8 mouse cellular contexts compared by ENCODE assay signal in genomic region chrX:75381699-75382098, GRCm38 (mm10). TPM values are rescaled to one million over a fixed set of nuclear protein-coding genes. Genes with fewer than 3 reads are reported as not detected.
DNase-seq lines count a peak whose midpoint lies in the region; ATAC-seq and TF ChIP-seq lines count a peak whose summit lies in the region.

No protein-coding gene starts in this region.

- 62% methylated on average over 5 of the region's 5 CpGs for WGBS in heart, embryonic 15.5 days
- WGBS in forebrain, embryonic 15.5 days = 78% methylated on average over 5 of the region's 5 CpGs
- 75% methylated on average over 4 of the region's 5 CpGs for WGBS in macrophage (ENCODE audit: missing documents)

- peak overlapping the region; percentile 58 for H3K4me2 ChIP-seq in heart, embryonic 15.5 days
- peak overlapping the region; percentile 48 for H3K4me2 ChIP-seq in forebrain, embryonic 15.5 days (replicated peaks)

- H3K27me3 ChIP-seq in heart, embryonic 15.5 days = no peaks in the 10 kb centered on the region
- H3K27me3 ChIP-seq in G1E (ENCODE audit: insufficient read depth, low read length) = no peaks in the 10 kb centered on the region
- H3K27me3 ChIP-seq in forebrain, embryonic 15.5 days = no peaks in the 10 kb centered on the region

- ATAC-seq in heart, embryonic 15.5 days (replicated peaks; ENCODE audit: insufficient number of reproducible peaks, insufficient read depth, low FRiP score, low read depth) = no peak
- ATAC-seq in G1E (ENCODE audit: extremely low read depth, insufficient number of reproducible peaks, low FRiP score, poor library complexity, severe bottlenecking) = no peak
- ATAC-seq in forebrain, embryonic 15.5 days (replicated peaks) = peak; percentile 39
- no peak for ATAC-seq in erythroid progenitor cell, adult 5-6 weeks (replicated peaks; ENCODE audit: low FRiP score, poor library complexity, severe bottlenecking)

- H3K9ac ChIP-seq in heart, embryonic 15.5 days = no peak overlapping the region
- no peak overlapping the region for H3K9ac ChIP-seq in forebrain, embryonic 15.5 days (replicated peaks)

- peak overlapping the region; percentile 93 for H3K27ac ChIP-seq in heart, embryonic 15.5 days
- H3K27ac ChIP-seq in forebrain, embryonic 15.5 days (replicated peaks) = no peak overlapping the region
- H3K27ac ChIP-seq in macrophage = peak overlapping the region; percentile 82

- peaks cover 32% of the 10 kb centered on the region; the same call in 1 of the 2 replicates for H3K79me2 ChIP-seq in macrophage (ENCODE audit: inconsistent target)

- H3K9me3 ChIP-seq in heart, embryonic 15.5 days (replicated peaks) = no peaks in the 10 kb centered on the region
- no peaks in the 10 kb centered on the region for H3K9me3 ChIP-seq in G1E (replicated peaks)
- H3K9me3 ChIP-seq in forebrain, embryonic 15.5 days = no peaks in the 10 kb centered on the region

- no peak for TF ChIP-seq CTCF in G1E (IDR thresholded peaks at IDR 0.05; ENCODE audit: low read depth, low read length)

- no peaks in the 10 kb centered on the region for H3K4me1 ChIP-seq in heart, embryonic 15.5 days (replicated peaks)
- H3K4me1 ChIP-seq in G1E (ENCODE audit: insufficient read depth, low read depth, low read length) = no peaks in the 10 kb centered on the region
- no peaks in the 10 kb centered on the region for H3K4me1 ChIP-seq in forebrain, embryonic 15.5 days

- H3K36me3 ChIP-seq in heart, embryonic 15.5 days = no peaks in the 10 kb centered on the region
- no peaks in the 10 kb centered on the region for H3K36me3 ChIP-seq in G1E (replicated peaks)
- H3K36me3 ChIP-seq in forebrain, embryonic 15.5 days = no peaks in the 10 kb centered on the region
- H3K36me3 ChIP-seq in macrophage (ENCODE audit: inconsistent target) = no peaks in the 10 kb centered on the region

- peak overlapping the region; percentile 62 for H3K4me3 ChIP-seq in heart, embryonic 15.5 days
- peak overlapping the region; percentile 71; the same call in 1 of the 2 replicates for H3K4me3 ChIP-seq in G1E (ENCODE audit: low read depth, low read length)
- peak overlapping the region; percentile 51 for H3K4me3 ChIP-seq in forebrain, embryonic 15.5 days
- peak overlapping the region; percentile 63; the same call in 1 of the 2 replicates for H3K4me3 ChIP-seq in macrophage (ENCODE audit: inconsistent target)

- no peak for DNase-seq in heart, adult 11 months
- DNase-seq in G1E (ENCODE audit: low spot score) = no peak
- no peak for DNase-seq in left cerebral cortex, adult 11 months (ENCODE audit: low spot score)
- DNase-seq in left cerebral cortex, postnatal 36 days (ENCODE audit: low spot score in 2 of 2) = no peak

- intact Hi-C loops in left cerebral cortex, postnatal 36 days (cut with DNase I) = no loop called here

RNA-seq across cellular contexts. Expression of gene Fundc2, which starts 0.5 kb away (rescaled TPM):
- 65.1 and 95.2 TPM in 2 replicates for polyA plus RNA-seq in heart, embryonic 15.5 days (2015; fragmentation: Nextera tagmentation; extraction: Ambion mirVana)
- total RNA-seq in G1E (2014; fragmentation: Nextera tagmentation) = 34.9 and 43.3 TPM in 2 replicates
- total RNA-seq in G1E (2017) = 123 and 197 TPM in 2 replicates
- polyA plus RNA-seq in G1E (2012) = 2.5 and 4.7 TPM in 2 replicates
- 28.3 and 31.9 TPM in 2 replicates for polyA plus RNA-seq in forebrain, embryonic 15.5 days (2015; fragmentation: Nextera tagmentation; extraction: Ambion mirVana)
- 10 to 100 TPM in 18 of 26 experiments, 1 to 10 TPM in 8; 3.8 to 44.4 (median 18.1) TPM for total RNA-seq in macrophage (2018; cell fraction: chromatin; rRNA removed)
- total RNA-seq in macrophage (2018; cell fraction: cytosol; rRNA removed) = 10 to 100 TPM; 34.5 to 65.2 (median 52.1) TPM
- 10 to 100 TPM in 24 of 26 experiments, 1 to 10 TPM in 2; 8.4 to 54.5 (median 17.1) TPM for total RNA-seq in macrophage (2018; cell fraction: nucleus; rRNA removed)
- polyA plus RNA-seq in macrophage (2018) = 44.5 to 78.1 TPM (median 48.7 TPM) in 3 replicates
- total RNA-seq in left cerebral cortex, postnatal 36 days (2021) = 10 to 100 TPM; 51.1 to 54.0 TPM
- total RNA-seq in erythroid progenitor cell, adult 5-6 weeks (2015; ENCODE audit: low replicate concordance) = 26.8 and 30.3 TPM in 2 replicates
- 33.5 and 39.8 TPM in 2 replicates for total RNA-seq in erythroid progenitor cell, adult 5-6 weeks (2017; ENCODE audit: low replicate concordance)

RNA-seq across cellular contexts. Expression of gene F8, which starts 0.7 kb away (rescaled TPM):
- 1.4 and 1.9 TPM in 2 replicates for polyA plus RNA-seq in heart, embryonic 15.5 days (2015; fragmentation: Nextera tagmentation; extraction: Ambion mirVana)
- total RNA-seq in G1E (2014; fragmentation: Nextera tagmentation) (6.5 and 7.1 TPM in 2 replicates), G1E (2017) (2.4 and 4.5 TPM in 2 replicates)
- polyA plus RNA-seq in G1E (2012) (0.09 and 0.17 TPM in 2 replicates), macrophage (2018) (0.15 to 0.36 TPM (median 0.29 TPM) in 3 replicates)
- 1.00 and 1.2 TPM in 2 replicates for polyA plus RNA-seq in forebrain, embryonic 15.5 days (2015; fragmentation: Nextera tagmentation; extraction: Ambion mirVana)
- total RNA-seq in macrophage (2018; cell fraction: chromatin; rRNA removed) = 1 to 10 TPM in 23 of 26 experiments, under 1 TPM in 3; 0.17 to 6.3 (median 3.9) TPM
- 1 to 10 TPM in 2 of 26 experiments, under 1 TPM in 24; 0.33 to 1.6 (median 0.69) TPM for total RNA-seq in macrophage (2018; cell fraction: cytosol; rRNA removed)
- total RNA-seq in macrophage (2018; cell fraction: nucleus; rRNA removed) = 1 to 10 TPM in 21 of 26 experiments, under 1 TPM in 5; 0.35 to 4.7 (median 1.6) TPM
- 1 to 10 TPM; 1.9 to 2.0 TPM for total RNA-seq in left cerebral cortex, postnatal 36 days (2021)
- 6.3 and 6.8 TPM in 2 replicates for total RNA-seq in erythroid progenitor cell, adult 5-6 weeks (2015; ENCODE audit: low replicate concordance)
- total RNA-seq in erythroid progenitor cell, adult 5-6 weeks (2017; ENCODE audit: low replicate concordance) = 4.0 and 8.5 TPM in 2 replicates

RNA-seq across cellular contexts. Expression of gene Cmc4, which starts 34.7 kb away (rescaled TPM):
- polyA plus RNA-seq in heart, embryonic 15.5 days (2015; fragmentation: Nextera tagmentation; extraction: Ambion mirVana) = 19.4 and 22.8 TPM in 2 replicates
- 25.4 and 38.8 TPM in 2 replicates for total RNA-seq in G1E (2014; fragmentation: Nextera tagmentation)
- 19.4 and 20.5 TPM in 2 replicates for total RNA-seq in G1E (2017)
- 4.6 and 4.8 TPM in 2 replicates for polyA plus RNA-seq in G1E (2012)
- polyA plus RNA-seq in forebrain, embryonic 15.5 days (2015; fragmentation: Nextera tagmentation; extraction: Ambion mirVana) = 22.0 and 28.6 TPM in 2 replicates
- total RNA-seq in macrophage (2018; cell fraction: chromatin; rRNA removed) = 10 to 100 TPM in 22 of 26 experiments, 1 to 10 TPM in 4; 5.5 to 76.0 (median 25.9) TPM
- 10 to 100 TPM; 11.1 to 26.7 (median 18.1) TPM for total RNA-seq in macrophage (2018; cell fraction: cytosol; rRNA removed)
- total RNA-seq in macrophage (2018; cell fraction: nucleus; rRNA removed) = 10 to 100 TPM; 12.3 to 66.2 (median 33.9) TPM
- polyA plus RNA-seq in macrophage (2018) = 10.3 to 27.7 TPM (median 17.2 TPM) in 3 replicates
- 10 to 100 TPM; 11.1 to 12.7 TPM for total RNA-seq in left cerebral cortex, postnatal 36 days (2021)
- 71.7 and 83.4 TPM in 2 replicates for total RNA-seq in erythroid progenitor cell, adult 5-6 weeks (2015; ENCODE audit: low replicate concordance)
- 25.9 and 54.6 TPM in 2 replicates for total RNA-seq in erythroid progenitor cell, adult 5-6 weeks (2017; ENCODE audit: low replicate concordance)

RNA-seq across cellular contexts. Expression of gene Mtcp1, which starts 34.7 kb away (rescaled TPM):
- 5.3 and 6.6 TPM in 2 replicates for polyA plus RNA-seq in heart, embryonic 15.5 days (2015; fragmentation: Nextera tagmentation; extraction: Ambion mirVana)
- total RNA-seq in G1E (2014; fragmentation: Nextera tagmentation) = 23.9 and 24.9 TPM in 2 replicates
- total RNA-seq in G1E (2017) = 21.5 and 21.6 TPM in 2 replicates
- polyA plus RNA-seq in G1E (2012) = 0.84 and 0.99 TPM in 2 replicates
- 9.2 and 9.4 TPM in 2 replicates for polyA plus RNA-seq in forebrain, embryonic 15.5 days (2015; fragmentation: Nextera tagmentation; extraction: Ambion mirVana)
- total RNA-seq in macrophage (2018; cell fraction: chromatin; rRNA removed) = 100 to 1,000 TPM in 2 of 26 experiments, 10 to 100 TPM in 23, 1 to 10 TPM in 1; 8.0 to 125 (median 51.4) TPM
- 1 to 10 TPM; 2.0 to 8.9 (median 3.8) TPM for total RNA-seq in macrophage (2018; cell fraction: cytosol; rRNA removed)
- total RNA-seq in macrophage (2018; cell fraction: nucleus; rRNA removed) = 100 to 1,000 TPM in 4 of 26 experiments, 10 to 100 TPM in 22; 17.2 to 129 (median 56.2) TPM
- 4.4 to 12.2 TPM (median 7.3 TPM) in 3 replicates for polyA plus RNA-seq in macrophage (2018)
- 10 to 100 TPM in 1 of 2 experiments, 1 to 10 TPM in 1; 4.8 to 12.0 TPM for total RNA-seq in left cerebral cortex, postnatal 36 days (2021)
- total RNA-seq in erythroid progenitor cell, adult 5-6 weeks (2015; ENCODE audit: low replicate concordance) = 27.4 and 32.7 TPM in 2 replicates
- 62.5 and 68.3 TPM in 2 replicates for total RNA-seq in erythroid progenitor cell, adult 5-6 weeks (2017; ENCODE audit: low replicate concordance)

RNA-seq across cellular contexts. Expression of gene Brcc3, which starts 34.7 kb away (rescaled TPM):
- 45.8 and 49.8 TPM in 2 replicates for polyA plus RNA-seq in heart, embryonic 15.5 days (2015; fragmentation: Nextera tagmentation; extraction: Ambion mirVana)
- total RNA-seq in G1E (2014; fragmentation: Nextera tagmentation) (54.8 and 55.0 TPM in 2 replicates), G1E (2017) (40.5 and 45.9 TPM in 2 replicates)
- polyA plus RNA-seq in G1E (2012) (0.94 and 1.2 TPM in 2 replicates), macrophage (2018) (19.2 to 51.9 TPM (median 20.4 TPM) in 3 replicates)
- polyA plus RNA-seq in forebrain, embryonic 15.5 days (2015; fragmentation: Nextera tagmentation; extraction: Ambion mirVana) = 61.0 and 61.5 TPM in 2 replicates
- total RNA-seq in macrophage (2018; cell fraction: chromatin; rRNA removed) = 100 to 1,000 TPM in 4 of 26 experiments, 10 to 100 TPM in 22; 14.6 to 118 (median 60.3) TPM
- 10 to 100 TPM; 12.2 to 35.7 (median 20.9) TPM for total RNA-seq in macrophage (2018; cell fraction: cytosol; rRNA removed)
- total RNA-seq in macrophage (2018; cell fraction: nucleus; rRNA removed) = 10 to 100 TPM; 10.3 to 78.0 (median 32.3) TPM
- total RNA-seq in left cerebral cortex, postnatal 36 days (2021) = 10 to 100 TPM; 36.7 to 37.8 TPM
- total RNA-seq in erythroid progenitor cell, adult 5-6 weeks (2015; ENCODE audit: low replicate concordance) = 27.4 and 53.7 TPM in 2 replicates
- 35.6 and 43.5 TPM in 2 replicates for total RNA-seq in erythroid progenitor cell, adult 5-6 weeks (2017; ENCODE audit: low replicate concordance)
